Mouse (Mus musculus) intestine, postnatal 0 days (tissue): Measurements from ENCODE around the gene Gatc. TPM values are rescaled to one million over a fixed set of nuclear protein-coding genes. Genes with fewer than 3 reads are reported as not detected.
A peak's percentile ranks its signal among the peaks of the same experiment; 100 is the strongest.

ENCODE experiments used
- ATAC-seq: fragments of 200-750 bp; cut with Nextera tagmentation; 2 replicates; pipeline ENCODE4 v1.8.0; 2017; ENCODE audit warnings: mild to moderate bottlenecking, moderate TSS enrichment, moderate library complexity
- H3K27ac ChIP-seq: fragments of 300-500 bp; sonication (generic); 2 replicates; pipeline ENCODE4 v1.5.1; 2014; ENCODE audit warnings: mild to moderate bottlenecking, low read depth, low read length, moderate library complexity
- H3K27me3 ChIP-seq: fragments of 300-500 bp; sonication (generic); replicated peaks from 2 replicates; pipeline ENCODE4 v1.6.1; 2014; ENCODE audit warnings: low read length, mixed read lengths; ENCODE audit not compliant: control insufficient read depth, insufficient read depth
- H3K36me3 ChIP-seq: fragments of 300-500 bp; sonication (generic); 2 replicates; pipeline ENCODE4 v1.6.1; 2014; ENCODE audit warnings: mild to moderate bottlenecking, moderate library complexity; ENCODE audit not compliant: control insufficient read depth, insufficient read depth
- H3K4me1 ChIP-seq: fragments of 300-500 bp; sonication (generic); replicated peaks from 2 replicates; pipeline ENCODE4 v1.6.1; 2014; ENCODE audit warnings: antibody characterized with exemption, low read length, mixed read lengths; ENCODE audit not compliant: control insufficient read depth, insufficient read depth
- H3K4me2 ChIP-seq: fragments of 300-500 bp; sonication (generic); replicated peaks from 2 replicates; pipeline ENCODE4 v1.6.1; 2014; ENCODE audit warnings: low read depth, mild to moderate bottlenecking, moderate library complexity
- H3K4me3 ChIP-seq: fragments of 300-500 bp; sonication (generic); 2 replicates; pipeline ENCODE4 v1.5.1; 2014; ENCODE audit warnings: low read depth, low read length
- H3K9ac ChIP-seq: fragments of 300-500 bp; sonication (generic); 2 replicates; pipeline ENCODE4 v1.6.1; 2014; ENCODE audit warnings: mild to moderate bottlenecking, low read depth, low read length
- H3K9me3 ChIP-seq: fragments of 300-500 bp; sonication (generic); 2 replicates; pipeline ENCODE4 v1.6.1; 2016; ENCODE audit warnings: mixed run types; ENCODE audit not compliant: control insufficient read depth
- CTCF ChIP-seq: sonication (generic); IDR thresholded peaks from 2 replicates; pipeline ENCODE4 v1.5.1; 2016; ENCODE audit warnings: low read depth, mild to moderate bottlenecking, control low read depth, antibody characterized with exemption, moderate library complexity
- WGBS: fragments of 180-500 bp; shearing (Covaris S2); extraction: QIAGEN DNeasy Blood & Tissue Kit; methylation state at CpG from one replicate; pipeline ENCODE4 v1.1.7; 2014; 5-methylcytosine and 5-hydroxymethylcytosine counted together
- polyA plus RNA-seq: library from polyadenylated mRNA; unstranded; fragments of >200 nt; fragmentation: Nextera tagmentation; extraction: Ambion mirVana; gene quantifications from 2 replicates; pipeline ENCODE4 v1.2.1, GENCODE M21; 2015

The Gatc gene
- polyA plus RNA-seq, 1 experiment from 2014 or later = 15.2 TPM

DNA sequence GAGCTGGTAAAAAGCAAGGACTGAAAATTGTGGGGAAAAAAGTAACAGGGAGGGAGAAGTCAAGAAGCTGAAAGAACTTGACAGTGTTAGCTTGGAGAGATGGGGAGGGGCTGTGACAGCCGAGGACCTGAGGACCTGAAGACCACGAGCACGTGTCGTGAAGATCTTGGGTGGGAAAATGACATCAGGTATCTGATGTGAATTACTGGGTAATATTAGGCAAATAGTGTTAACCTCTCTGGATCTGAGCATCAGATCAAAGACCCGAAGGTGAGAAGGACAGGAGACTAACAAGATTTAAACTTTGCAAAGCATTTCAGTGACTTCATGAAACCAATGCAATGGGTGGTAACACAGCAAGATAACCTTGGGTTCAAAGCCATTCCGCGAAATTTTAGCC lies 971 bp downstream of the Gatc start:
- no peak overlapping the region for H3K27ac ChIP-seq
- 0 out of 2 replicates have a peak, but pooled peaks cover 6% of the 10 kb centered on the region for H3K4me1 ChIP-seq
- peak overlapping the region; percentile 91; the same call in 1 of the 2 replicates for H3K9ac ChIP-seq
- no peak for TF ChIP-seq CTCF
- no peak for ATAC-seq
- 15% methylated on average over 7 of the region's 7 CpGs for WGBS
- peak overlapping the region; percentile 95 for H3K4me3 ChIP-seq
- H3K27me3 ChIP-seq = no peaks in the 10 kb centered on the region
- peak overlapping the region; percentile 83 for H3K4me2 ChIP-seq
- peaks cover 35% of the 10 kb centered on the region for H3K36me3 ChIP-seq
- no peaks in the 10 kb centered on the region for H3K9me3 ChIP-seq

DNA sequence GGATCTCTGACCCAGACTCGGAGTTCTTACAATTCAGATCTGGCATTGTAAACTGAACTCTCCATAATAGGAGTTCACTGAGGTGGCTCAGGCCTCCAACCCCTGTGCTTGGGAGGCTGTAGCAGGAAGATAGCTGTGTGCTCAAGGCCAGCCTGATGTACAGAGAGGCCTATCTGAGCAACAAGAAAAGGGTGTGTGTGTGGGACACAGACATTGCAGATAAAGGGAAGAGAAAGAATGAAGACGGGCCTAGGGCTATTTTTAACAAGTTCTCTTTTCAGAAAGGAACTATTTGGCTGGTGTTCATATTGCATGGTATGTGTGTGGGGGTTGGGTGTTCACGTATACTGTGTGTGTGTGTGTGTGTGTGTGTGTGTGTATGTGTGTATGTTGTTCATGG lies 7.4 kb downstream of the Gatc start:
- TF ChIP-seq CTCF = no peak
- Histone ChIP-seq H3K9me3 (no peaks in the 10 kb centered on the region), H3K27me3 (no peaks in the 10 kb centered on the region), H3K4me2 (no peak overlapping the region), H3K9ac (no peak overlapping the region), H3K4me1 (no peaks in the 10 kb centered on the region), H3K4me3 (no peak overlapping the region), H3K36me3 (peaks cover 53% of the 10 kb centered on the region), H3K27ac (no peak overlapping the region)
- 68% methylated on average over 3 of the region's 3 CpGs for WGBS
- ATAC-seq = no peak

DNA sequence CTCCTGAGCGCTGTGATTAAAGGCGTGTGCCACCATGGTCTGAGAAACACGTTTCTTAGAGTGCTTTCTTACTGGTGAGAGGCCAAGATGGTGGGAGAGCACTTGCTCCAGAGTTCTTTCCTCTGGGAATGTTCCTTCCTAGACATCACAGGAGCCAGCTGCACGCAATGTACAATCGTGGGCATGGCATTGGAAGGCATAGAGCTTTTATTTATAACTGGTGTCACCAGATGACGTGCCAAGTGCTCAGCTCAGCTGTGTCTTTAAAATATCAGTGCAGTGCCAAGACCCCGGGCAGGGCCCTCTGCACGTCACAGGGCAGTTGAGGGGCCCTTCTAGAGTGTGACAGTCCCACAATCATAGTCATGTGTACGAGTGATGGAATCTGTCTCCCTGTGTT lies 10.0 kb downstream of the Gatc start:
- H3K36me3 ChIP-seq = peaks cover 50% of the 10 kb centered on the region
- no peak for ATAC-seq
- no peaks in the 10 kb centered on the region for H3K9me3 ChIP-seq
- WGBS = 81% methylated on average over 9 of the region's 9 CpGs
- 0 out of 2 replicates have a peak, but pooled peaks cover 4% of the 10 kb centered on the region for H3K4me1 ChIP-seq
- no peak overlapping the region for H3K27ac ChIP-seq
- no peaks in the 10 kb centered on the region for H3K27me3 ChIP-seq
- no peak for TF ChIP-seq CTCF
- no peak overlapping the region for H3K4me2 ChIP-seq
- no peak overlapping the region for H3K4me3 ChIP-seq
- H3K9ac ChIP-seq = no peak overlapping the region

DNA sequence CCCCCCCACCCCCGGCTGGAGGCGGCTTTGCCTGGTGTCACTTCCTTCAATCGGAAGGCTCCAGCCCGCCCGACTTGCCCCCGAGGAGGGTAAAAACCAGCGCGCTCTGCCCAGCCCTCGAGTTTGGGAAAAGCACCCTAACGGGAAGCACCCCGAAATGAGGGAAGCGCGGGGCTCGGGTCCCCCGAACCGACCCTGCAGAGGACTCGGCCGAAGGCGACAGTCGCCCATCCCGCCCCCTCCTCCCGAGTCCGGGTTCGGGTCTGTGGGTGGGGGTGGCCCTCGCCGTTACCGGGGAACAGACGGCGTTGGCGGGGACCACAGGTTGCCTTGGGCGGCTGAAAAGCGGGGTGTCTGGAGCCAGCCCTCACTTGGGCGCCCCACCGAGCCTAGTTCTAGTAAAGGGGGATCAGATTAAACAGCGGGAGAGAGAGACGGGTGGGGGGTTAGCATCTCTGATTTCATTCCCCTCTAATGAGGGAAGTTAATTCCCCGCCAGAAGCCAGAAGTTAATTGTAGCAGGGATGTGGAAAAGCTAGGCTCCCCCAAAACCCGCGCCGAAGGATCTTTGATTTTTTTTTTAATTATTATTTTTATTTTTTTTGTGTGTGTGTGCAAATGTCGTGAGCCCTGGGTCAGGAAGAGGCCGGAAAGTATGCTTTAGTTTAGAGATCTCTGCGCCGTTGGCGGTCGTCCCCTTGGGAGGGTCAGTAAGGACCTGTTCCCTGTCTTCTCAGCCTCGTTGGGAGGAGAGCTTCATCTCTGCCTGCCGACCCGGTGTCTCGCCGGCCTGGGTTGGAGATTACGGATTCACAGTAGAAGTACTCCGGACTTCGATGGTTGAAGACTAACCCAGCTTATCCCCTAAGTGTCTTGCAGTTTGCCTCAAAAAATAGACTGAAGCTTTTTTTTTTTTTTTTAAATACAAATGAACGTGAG lies 13.1 kb downstream of the Gatc start:
- Histone ChIP-seq H3K9ac (peak overlapping the region; percentile 82), H3K4me3 (peak overlapping the region; percentile 65), H3K36me3 (peaks cover 23% of the 10 kb centered on the region), H3K4me1 (0 out of 2 replicates have a peak, but pooled peaks cover 4% of the 10 kb centered on the region), H3K9me3 (no peaks in the 10 kb centered on the region), H3K27me3 (no peaks in the 10 kb centered on the region), H3K4me2 (peak overlapping the region; percentile 94), H3K27ac (peak overlapping the region; percentile 72; the same call in 1 of the 2 replicates)
- TF ChIP-seq CTCF = no peak
- 1% methylated on average over 54 of the region's 55 CpGs for WGBS
- 0 out of 2 replicates have a peak, but pooled peaks have one; percentile 10 for ATAC-seq

DNA sequence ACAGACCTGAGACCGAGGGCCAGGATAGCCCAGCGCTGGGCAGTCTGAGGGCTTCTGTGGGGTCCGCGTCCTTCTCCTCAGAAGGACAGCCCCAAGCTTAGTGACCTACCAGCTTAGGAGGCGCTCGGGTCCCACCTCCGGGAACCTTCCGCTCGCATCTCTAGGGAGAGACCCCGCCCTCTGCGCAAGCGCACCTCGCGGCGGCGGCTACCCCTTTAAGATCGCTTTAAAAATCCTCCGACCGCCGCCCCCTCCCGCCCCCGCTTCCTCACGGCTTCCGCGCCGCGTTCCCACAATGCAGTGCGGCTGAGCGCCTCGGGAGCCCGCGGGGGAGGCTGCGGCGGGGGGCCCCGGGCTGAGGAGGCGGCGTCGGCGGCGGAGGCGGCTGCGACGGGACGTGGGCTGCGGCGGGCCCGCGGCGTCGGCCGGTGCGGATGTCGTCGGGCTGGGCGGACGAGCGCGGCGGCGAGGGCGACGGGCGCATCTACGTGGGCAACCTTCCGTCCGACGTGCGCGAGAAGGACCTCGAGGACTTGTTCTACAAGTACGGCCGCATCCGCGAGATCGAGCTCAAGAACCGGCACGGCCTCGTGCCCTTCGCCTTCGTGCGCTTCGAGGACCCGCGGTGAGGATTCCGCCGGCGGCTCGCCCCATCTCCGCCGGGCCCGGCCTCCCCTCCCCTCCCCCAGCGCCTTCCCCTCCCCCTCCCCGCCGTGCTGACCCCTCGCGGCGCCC lies 13.9 kb downstream of the Gatc start, which contains the start of gene Srsf9:
Gene Srsf9, plus strand, starts transcription at position 303 of the 735 bp plus-strand sequence.
- Histone ChIP-seq H3K9me3 (no peaks in the 10 kb centered on the region), H3K4me2 (peak within 1 kb of the TSS; percentile 94), H3K4me3 (peak within 1 kb of the TSS; percentile 65), H3K27me3 (no peaks in the 10 kb centered on the region), H3K36me3 (peaks cover 14% of the 10 kb centered on the region), H3K9ac (peak within 1 kb of the TSS; percentile 82), H3K27ac (peak within 1 kb of the TSS; percentile 72), H3K4me1 (0 out of 2 replicates have a peak, but pooled peaks cover 4% of the 10 kb centered on the region)
- ATAC-seq = peak; percentile 84
- WGBS = under 1% methylated on average over 80 of the region's 97 CpGs
- 0 out of 2 replicates have a peak, but pooled peaks have one; percentile 7 for TF ChIP-seq CTCF

DNA sequence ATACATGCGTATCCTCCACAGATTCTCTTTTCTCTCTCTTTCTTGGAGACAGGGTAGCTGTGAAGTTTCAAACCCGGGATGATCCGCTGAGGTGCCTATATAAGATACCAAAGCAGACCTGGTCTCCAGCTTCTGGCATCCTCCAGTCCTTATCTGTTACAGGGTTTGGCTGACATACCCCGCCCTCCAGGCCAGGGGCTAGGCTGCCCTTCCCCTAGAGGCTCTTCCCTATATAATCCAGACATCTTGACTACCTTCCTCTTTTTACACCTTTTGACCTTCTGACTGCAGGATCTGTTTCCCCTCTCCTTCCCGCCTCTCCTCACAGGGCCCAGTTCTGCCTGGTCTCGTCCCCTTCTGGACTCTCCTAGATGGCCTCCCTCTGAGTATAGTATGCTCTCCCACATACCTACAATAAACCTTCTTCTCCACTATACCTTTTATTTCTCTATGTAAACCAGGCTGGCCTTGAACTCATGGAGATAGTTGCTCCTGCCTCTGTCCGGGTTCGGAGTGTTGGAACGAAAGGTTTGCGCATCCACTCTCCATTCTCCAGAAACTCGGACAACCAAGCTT lies 14.6 kb downstream of the Gatc start:
- peak; percentile 38 for ATAC-seq
- Histone ChIP-seq H3K4me2 (peak overlapping the region; percentile 94), H3K9me3 (no peaks in the 10 kb centered on the region), H3K4me3 (peak overlapping the region; percentile 65), H3K27ac (peak overlapping the region; percentile 72), H3K4me1 (0 out of 2 replicates have a peak, but pooled peaks cover 4% of the 10 kb centered on the region), H3K9ac (peak overlapping the region; percentile 82), H3K36me3 (peaks cover 9% of the 10 kb centered on the region), H3K27me3 (no peaks in the 10 kb centered on the region)
- no peak for TF ChIP-seq CTCF
- 17% methylated on average over 11 of the region's 11 CpGs for WGBS
